Mouse (Mus musculus) adrenal gland, postnatal 25 days (tissue): ENCODE data around the gene Ubqln5. TPM values are rescaled to one million over a fixed set of nuclear protein-coding genes. Genes with fewer than 3 reads are reported as not detected.

ENCODE experiments used
- DNase-seq: peaks from one replicate; pipeline ENCODE4 v3.0.0; 2021; ENCODE audit warnings: mixed read lengths
- long read RNA-seq: library from polyadenylated mRNA; stranded (forward); transcript quantifications from one replicate; pipeline ENCODE4 v2.0.0, GENCODE M21; 2021
- total RNA-seq: library from RNA; stranded (reverse); gene quantifications from 2 replicates; pipeline ENCODE4 v1.2.3, GENCODE M21; 2021

Ubqln5 gene
- not detected in 2 replicates for total RNA-seq
- long read RNA-seq: 0 reads

- DNase-seq: no peak
These were observed at the start of gene Ubqln5 for GRCm38 (mm10) chr7:104129726-104130125. Ubqln5 (minus strand) TSS chr7:104129826.

- DNase-seq: no peak
These were observed 49.4 kb upstream of the Ubqln5 start for GRCm38 (mm10) chr7:104179074-104179473.

DNA sequence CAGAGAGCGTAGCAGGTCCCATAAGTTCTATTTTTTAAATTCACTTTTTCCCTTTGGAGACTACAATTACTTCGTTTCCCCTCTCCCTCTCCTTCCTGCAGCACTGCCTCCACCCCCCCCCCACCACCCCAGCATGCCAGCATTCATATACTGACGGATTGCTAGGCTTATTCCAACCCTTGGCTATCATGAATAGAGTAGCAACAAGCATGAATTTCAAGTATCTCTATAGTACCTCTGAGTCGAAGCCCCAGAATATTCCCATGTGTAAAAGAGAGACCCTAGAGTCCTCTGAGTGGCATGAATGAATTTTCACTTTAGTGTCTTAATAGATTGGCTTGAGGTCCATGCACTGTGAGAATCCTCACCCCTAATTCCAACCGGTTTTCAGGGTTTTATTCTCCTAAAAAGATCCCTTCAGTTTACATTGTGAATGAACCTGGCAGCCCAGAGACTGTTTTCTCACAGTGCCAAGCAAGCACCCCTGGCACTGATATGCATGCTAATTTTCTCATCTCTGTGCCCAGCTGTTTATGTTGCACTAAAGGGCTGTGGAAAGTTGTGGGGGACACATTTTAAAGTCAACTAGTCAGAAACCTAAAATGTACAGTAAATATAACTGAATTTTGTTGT, 48.9 kb upstream of the Ubqln5 start:
- no peak for DNase-seq

- no peak for DNase-seq
These were observed 45.5 kb upstream of the Ubqln5 start for GRCm38 (mm10) chr7:104175085-104175484.

DNA sequence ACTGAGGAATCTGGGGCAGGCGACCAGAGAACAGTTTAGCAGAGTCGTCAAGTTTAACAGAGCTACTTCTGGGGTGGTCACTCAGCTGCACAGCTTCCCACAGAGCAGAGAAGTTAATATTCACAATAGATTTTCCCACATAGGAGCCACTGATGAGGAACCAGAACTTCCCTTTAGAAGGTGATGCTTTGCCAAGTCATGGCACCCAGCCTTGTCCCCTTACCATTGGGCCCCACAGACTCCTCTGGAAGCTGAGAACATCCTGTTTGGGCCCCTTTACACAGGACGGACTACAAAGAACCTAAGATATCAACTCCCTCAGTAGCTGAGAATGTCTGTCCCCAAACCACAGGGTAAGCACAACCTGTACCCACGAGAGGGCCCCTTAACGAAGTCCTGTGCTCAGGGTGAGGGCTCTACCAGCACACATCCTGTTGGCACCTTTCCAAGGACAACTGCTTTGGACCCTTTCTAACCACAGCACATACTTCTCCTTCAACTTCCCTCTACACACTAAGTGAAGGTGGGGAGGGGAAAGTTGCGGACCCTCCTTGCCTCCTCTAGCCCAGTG, 40.1 kb upstream of the Ubqln5 start:
- no peak for DNase-seq

DNA sequence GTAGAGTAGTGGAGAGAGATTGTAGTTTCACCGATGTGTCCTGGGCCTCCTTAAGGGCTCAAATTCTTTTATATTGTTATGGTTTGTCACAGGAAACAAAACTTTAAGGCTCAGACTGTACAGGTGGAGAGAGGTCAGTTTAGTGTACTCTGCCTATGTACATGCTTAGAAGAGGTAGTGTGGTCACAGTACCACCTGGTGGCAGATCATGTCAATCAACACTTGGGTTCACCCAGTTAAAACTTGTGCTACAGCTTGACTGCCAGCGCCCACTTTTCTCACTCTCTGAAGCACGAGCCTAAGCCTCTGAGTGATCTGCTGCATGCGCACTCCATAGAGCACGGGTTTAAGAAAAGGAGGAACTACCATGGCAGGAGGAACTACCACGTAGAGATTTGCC, 37.5 kb upstream of the Ubqln5 start:
- DNase-seq: no peak

DNA sequence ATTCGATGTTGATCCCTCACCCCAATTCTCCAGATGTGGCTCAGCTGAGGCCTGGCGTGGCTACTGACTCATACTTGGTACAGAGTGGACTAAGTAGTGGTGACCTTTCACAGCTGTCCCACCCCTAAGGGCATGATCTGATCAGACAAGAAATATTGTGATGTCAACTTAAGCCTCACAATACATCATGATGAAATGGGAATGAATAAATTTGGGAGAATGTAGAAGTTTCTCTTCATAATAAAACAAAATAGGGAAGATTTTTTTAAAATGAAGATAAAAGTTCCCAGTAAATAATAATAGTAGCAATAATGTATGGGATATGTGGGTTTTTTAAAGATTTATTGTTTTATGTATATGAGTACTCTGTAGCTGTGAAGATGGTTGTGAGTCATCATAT, 20.8 kb upstream of the Ubqln5 start, which contains the start of gene Ubqlnl:
Gene Ubqlnl, minus strand, starts transcription at position 101 of the 400 bp plus-strand sequence.
- DNase-seq: no peak

DNA sequence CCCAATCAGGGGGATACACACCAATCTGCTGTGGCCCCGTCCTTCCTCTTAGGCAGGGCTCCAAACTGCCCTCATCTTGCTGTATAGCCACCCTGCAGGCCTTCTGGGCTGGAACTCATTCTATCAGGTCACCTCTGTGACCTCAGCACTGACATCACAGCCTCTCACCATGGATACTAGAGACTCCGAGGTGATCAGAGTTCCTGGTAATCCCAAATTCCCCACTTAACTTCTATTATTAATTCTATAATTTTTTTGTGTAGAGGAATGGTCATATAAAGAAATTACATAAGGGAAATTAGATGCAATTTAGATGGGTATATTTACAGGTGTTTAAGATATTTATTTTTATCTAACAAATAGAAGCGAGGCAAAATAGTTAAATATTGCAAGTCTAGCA, 13.6 kb upstream of the Ubqln5 start, which contains the start of gene Ubqln3:
Gene Ubqln3, minus strand, starts transcription at position 101 of the 400 bp plus-strand sequence.
- no peak for DNase-seq

DNA sequence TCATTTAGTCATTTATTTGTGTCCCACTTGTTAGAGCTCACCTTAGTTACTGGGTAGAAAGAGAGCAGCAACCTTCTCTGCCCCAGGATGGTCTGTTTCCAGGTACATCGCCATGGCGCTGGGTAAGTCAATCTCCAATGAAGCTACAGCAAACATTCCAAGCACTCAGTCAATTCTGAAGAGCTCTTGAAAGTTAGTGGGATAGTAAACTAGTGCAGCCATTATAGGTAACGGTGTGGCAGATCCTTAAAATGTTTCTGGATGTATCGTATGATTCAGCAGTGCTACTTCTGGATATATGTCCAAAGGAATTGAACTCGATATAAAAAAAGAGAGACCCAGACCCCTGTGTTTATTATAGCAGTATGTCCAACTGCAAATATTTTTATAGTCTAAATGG, 7.7 kb upstream of the Ubqln5 start, which contains the start of gene Olfr643:
Gene Olfr643, minus strand, starts transcription at position 101 of the 400 bp plus-strand sequence.
- no peak for DNase-seq

- DNase-seq: no peak
These were observed 25.0 kb downstream of the Ubqln5 start, which contains the start of gene Olfr646 for GRCm38 (mm10) chr7:104104757-104104972. Olfr646 (plus strand) TSS chr7:104104873.

DNA sequence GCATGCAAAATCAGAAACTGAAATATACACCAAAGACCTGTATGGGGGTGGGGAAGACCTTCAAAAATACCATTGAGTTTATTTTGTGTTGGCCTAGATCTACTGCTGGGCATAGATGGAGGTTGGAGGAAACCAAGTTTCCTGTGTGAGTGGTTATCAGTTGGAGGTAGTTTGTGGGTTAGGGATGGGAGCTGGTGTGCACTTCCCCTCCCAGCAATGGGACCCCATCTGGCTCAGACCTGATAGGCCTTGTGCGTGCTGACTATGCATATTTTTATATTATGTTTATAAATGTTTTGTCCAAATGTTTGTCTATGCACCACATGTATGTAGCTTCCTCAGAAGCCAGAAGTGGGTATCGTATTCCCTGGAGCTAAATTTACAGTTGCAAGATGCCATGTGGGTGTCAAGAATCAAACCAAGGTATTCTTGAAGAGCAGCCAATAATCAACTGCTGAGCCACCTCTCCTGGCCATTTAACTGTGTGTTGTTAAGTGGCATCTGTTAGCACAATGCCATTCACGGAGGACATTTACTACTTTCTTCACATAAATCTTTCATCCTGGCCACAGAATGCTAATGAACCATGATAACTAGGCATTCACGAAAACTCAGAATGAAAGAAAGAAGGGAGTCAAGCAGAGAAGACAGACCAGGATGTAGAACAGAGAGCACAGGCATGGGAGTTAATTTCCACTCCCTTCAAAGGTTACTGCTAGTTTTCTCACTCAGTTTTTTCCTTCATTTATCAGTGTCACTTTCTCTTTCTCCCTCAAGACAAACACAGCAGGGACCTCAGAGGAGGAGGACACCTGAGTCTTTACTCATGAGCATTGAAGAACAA, 25.5 kb downstream of the Ubqln5 start:
- DNase-seq: no peak

- no peak for DNase-seq
These were observed 44.3 kb downstream of the Ubqln5 start, which contains the start of gene Olfr645 for GRCm38 (mm10) chr7:104085365-104085764. Olfr645 (minus strand) TSS chr7:104085465.

Other genes with a start within 250 kb of the Ubqln5 start
- gene Olfr66, start 243.6 kb downstream of the Ubqln5 start, total RNA-seq: not detected in 2 replicates
- gene Olfr64, start 235.3 kb downstream of the Ubqln5 start, total RNA-seq: not detected in 2 replicates
- not detected in 2 replicates for gene Olfr65, start 226.3 kb downstream of the Ubqln5 start, total RNA-seq
- not detected in 2 replicates for gene Olfr631, start 201.0 kb downstream of the Ubqln5 start, total RNA-seq
- gene Olfr632, start 195.5 kb downstream of the Ubqln5 start, total RNA-seq: not detected in 2 replicates
- not detected in 2 replicates for gene Olfr633, start 185.4 kb downstream of the Ubqln5 start, total RNA-seq
- gene Olfr635, start 158.7 kb downstream of the Ubqln5 start, total RNA-seq: 0.06 TPM in 1 of 2 replicates, not detected in the other
- not detected in 2 replicates for gene Olfr638, start 131.1 kb downstream of the Ubqln5 start, total RNA-seq
- 0.06 TPM in 1 of 2 replicates, not detected in the other for gene Olfr639, start 112.5 kb downstream of the Ubqln5 start, total RNA-seq
- gene Olfr640, start 104.3 kb downstream of the Ubqln5 start, total RNA-seq: not detected in 2 replicates
- gene Olfr641, start 94.4 kb downstream of the Ubqln5 start, total RNA-seq: not detected in 2 replicates
- gene Olfr642, start 77.2 kb downstream of the Ubqln5 start, total RNA-seq: not detected in 2 replicates
- not detected in 2 replicates for gene 4930516K23Rik, start 68.4 kb downstream of the Ubqln5 start, total RNA-seq
- gene Olfr644, start 58.0 kb downstream of the Ubqln5 start, total RNA-seq: not detected in 2 replicates
- gene Olfr645, start 44.4 kb downstream of the Ubqln5 start, total RNA-seq: not detected in 2 replicates
- gene Olfr646, start 25.0 kb downstream of the Ubqln5 start, total RNA-seq: not detected in 2 replicates
- not detected in 2 replicates for gene Olfr643, start 7.6 kb upstream of the Ubqln5 start, total RNA-seq
- not detected in 2 replicates for gene Ubqln3, start 13.5 kb upstream of the Ubqln5 start, total RNA-seq
- gene Ubqlnl, start 20.7 kb upstream of the Ubqln5 start, total RNA-seq: not detected in 2 replicates
- gene Olfm5, start 35.0 kb upstream of the Ubqln5 start, total RNA-seq: not detected in 2 replicates
- not detected in 2 replicates for gene Olfr648, start 53.6 kb upstream of the Ubqln5 start, total RNA-seq
- not detected in 2 replicates for gene Olfr649, start 66.2 kb upstream of the Ubqln5 start, total RNA-seq
- gene Trim6, start 89.0 kb upstream of the Ubqln5 start, total RNA-seq: 0.48 and 1.2 TPM in 2 replicates
- gene Trim34a, start 114.6 kb upstream of the Ubqln5 start, total RNA-seq: 7.7 and 12.1 TPM in 2 replicates
- gene Trim5, start 158.3 kb upstream of the Ubqln5 start, total RNA-seq: 5.7 and 7.3 TPM in 2 replicates
- gene Trim12a, start 185.6 kb upstream of the Ubqln5 start, total RNA-seq: 15.5 and 24.4 TPM in 2 replicates
- gene Trim34b, start 199.6 kb upstream of the Ubqln5 start, total RNA-seq: 0.79 and 1.00 TPM in 2 replicates
- gene Trim12c, start 223.5 kb upstream of the Ubqln5 start, total RNA-seq: 14.2 and 19.2 TPM in 2 replicates
- gene Trim30b, start 240.1 kb upstream of the Ubqln5 start, total RNA-seq: 0.12 TPM in 1 of 2 replicates, not detected in the other